Comparison of ENCODE assay signal across 9 mouse cellular contexts in the genomic region with DNA sequence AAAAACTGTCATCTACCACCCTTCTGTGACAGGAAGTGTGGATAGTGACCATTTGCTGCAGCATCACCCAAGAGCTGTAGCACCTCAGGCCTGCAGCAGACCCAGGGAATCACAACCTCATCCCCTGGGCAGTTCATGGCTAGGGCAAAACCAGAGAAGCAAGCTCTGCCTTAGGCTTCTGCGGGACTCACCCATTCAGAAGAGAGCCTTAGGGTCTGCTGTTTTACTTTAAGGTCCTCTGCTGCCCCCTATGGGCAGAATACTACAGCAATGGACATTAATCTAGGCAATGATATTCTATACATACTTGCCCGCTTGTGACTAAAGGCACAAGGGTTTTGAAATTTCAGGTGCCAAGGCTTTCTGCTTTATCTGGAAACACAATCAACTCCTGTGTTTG. TPM values are rescaled to one million over a fixed set of nuclear protein-coding genes. Genes with fewer than 3 reads are reported as not detected.
DNase-seq lines count a peak whose midpoint lies in the region; ATAC-seq and TF ChIP-seq lines count a peak whose summit lies in the region.
"Had no signal": no experiment of that assay in that cellular context is flagged by ENCODE, and none has a peak within 500 bp of the region (broad histone marks: within the 10 kb centered on the region; RNA-seq: fewer than 3 reads in every experiment).

No protein-coding gene starts in this region.

- 16% methylated on average over 2 of the region's 2 CpGs for WGBS in embryonic facial prominence, embryonic 14.5 days
- WGBS in lung, embryonic 15.5 days = 6% methylated on average over 2 of the region's 2 CpGs

- peaks cover 2% of the 10 kb centered on the region for H3K27me3 ChIP-seq in E14TG2a.4 (ENCODE audit: insufficient read depth, low read length)
- no peaks in the 10 kb centered on the region for H3K27me3 ChIP-seq in embryonic facial prominence, embryonic 14.5 days (replicated peaks; ENCODE audit: control insufficient read depth, insufficient read depth, low read length)
- H3K27me3 ChIP-seq in lung, embryonic 15.5 days = peaks cover 9% of the 10 kb centered on the region

- no peaks in the 10 kb centered on the region for H3K9me3 ChIP-seq in E14TG2a.4 (ENCODE audit: low read length)
- H3K9me3 ChIP-seq in embryonic facial prominence, embryonic 14.5 days (ENCODE audit: control insufficient read depth, low read length) = 0 out of 2 replicates have a peak, but pooled peaks cover 4% of the 10 kb centered on the region
- no peaks in the 10 kb centered on the region for H3K9me3 ChIP-seq in lung, embryonic 15.5 days
- H3K9me3 ChIP-seq: heart, embryonic 13.5 days had no signal

- H3K9ac ChIP-seq in embryonic facial prominence, embryonic 14.5 days (ENCODE audit: low read depth, low read length) = no peak overlapping the region
- no peak overlapping the region for H3K9ac ChIP-seq in lung, embryonic 15.5 days
- H3K9ac ChIP-seq: heart, embryonic 13.5 days had no signal

- H3K4me1 ChIP-seq in E14TG2a.4 (replicated peaks; ENCODE audit: low read depth, low read length) = peaks cover 11% of the 10 kb centered on the region
- H3K4me1 ChIP-seq in embryonic facial prominence, embryonic 14.5 days (ENCODE audit: control insufficient read depth, insufficient read depth, low read length) = 0 out of 2 replicates have a peak, but pooled peaks cover 4% of the 10 kb centered on the region
- H3K4me1 ChIP-seq in lung, embryonic 15.5 days = no peaks in the 10 kb centered on the region
- H3K4me1 ChIP-seq: heart, embryonic 13.5 days had no signal

- DNase-seq in adrenal gland, postnatal 4 days (ENCODE audit: low spot score in 2 of 2) = peak; percentile 13 to 51
- DNase-seq in embryonic facial prominence, embryonic 14.5 days (ENCODE audit: low spot score) = peak; percentile 93
- peak; percentile 58 to 94 for DNase-seq in layer of hippocampus, adult 18-20 months (ENCODE audit: low spot score in 2 of 2)
- peak; percentile 50 for DNase-seq in retina, adult 2 months (ENCODE audit: low read depth, low spot score)
- peak; percentile 37 to 61 for DNase-seq in thymus, postnatal 36 days

- H3K4me2 ChIP-seq in embryonic facial prominence, embryonic 14.5 days (ENCODE audit: low read depth, low read length) = no peak overlapping the region
- H3K4me2 ChIP-seq in lung, embryonic 15.5 days = no peak overlapping the region
- H3K4me2 ChIP-seq: heart, embryonic 13.5 days had no signal

- H3K4me3 ChIP-seq in E14TG2a.4 (replicated peaks; ENCODE audit: low read length) = no peak overlapping the region
- no peak overlapping the region for H3K4me3 ChIP-seq in embryonic facial prominence, embryonic 14.5 days (ENCODE audit: low read depth, low read length)
- no peak overlapping the region for H3K4me3 ChIP-seq in lung, embryonic 15.5 days
- H3K4me3 ChIP-seq: heart, embryonic 13.5 days had no signal

- peak; percentile 74 for TF ChIP-seq CTCF in E14TG2a.4 (conservative IDR thresholded peaks at IDR 0.05; ENCODE audit: low read length)

- ATAC-seq in embryonic facial prominence, embryonic 14.5 days (ENCODE audit: low read depth) = 0 out of 2 replicates have a peak, but pooled peaks have one; percentile 63
- ATAC-seq in hematopoietic stem cell, adult 5-6 weeks (replicated peaks in 1 of 2; ENCODE audit: insufficient read depth in 1 of 2, low FRiP score in 2 of 2, low TSS enrichment in 1 of 2, low read depth in 1 of 2, poor library complexity in 2 of 2, severe bottlenecking in 2 of 2) = peak; percentile 59 to 65; a peak in 3 of 4 replicates
- ATAC-seq in lung, embryonic 15.5 days (ENCODE audit: borderline replicate concordance, extremely low read depth, low FRiP score, low TSS enrichment) = peak; percentile 46; the same call in 1 of the 2 replicates

- no peaks in the 10 kb centered on the region for H3K36me3 ChIP-seq in E14TG2a.4 (ENCODE audit: insufficient read depth, low read length)
- H3K36me3 ChIP-seq in embryonic facial prominence, embryonic 14.5 days (ENCODE audit: control insufficient read depth, insufficient read depth, low read length) = no peaks in the 10 kb centered on the region
- H3K36me3 ChIP-seq in lung, embryonic 15.5 days = no peaks in the 10 kb centered on the region
- H3K36me3 ChIP-seq: heart, embryonic 13.5 days had no signal

- H3K27ac ChIP-seq in embryonic facial prominence, embryonic 14.5 days (replicated peaks; ENCODE audit: low read depth, low read length) = no peak overlapping the region
- H3K27ac ChIP-seq in lung, embryonic 15.5 days = no peak overlapping the region
- H3K27ac ChIP-seq: heart, embryonic 13.5 days had no signal

RNA-seq across cellular contexts. Expression of gene Sh3gl3, which starts 54.4 kb away (rescaled TPM):
- total RNA-seq in adrenal gland, postnatal 4 days (2021) = 10 to 100 TPM; 17.6 to 19.9 TPM
- polyA plus RNA-seq in embryonic facial prominence, embryonic 14.5 days (2014; fragmentation: Nextera tagmentation; extraction: Ambion mirVana) = 12.9 and 14.1 TPM in 2 replicates
- total RNA-seq in hematopoietic stem cell, adult 5-6 weeks (2017) = 2.0 TPM in 1 of 2 replicates, not detected in the other
- total RNA-seq in layer of hippocampus, adult 18-20 months (2021) = 10 to 100 TPM; 45.5 to 48.8 TPM
- 2.2 and 2.9 TPM in 2 replicates for polyA plus RNA-seq in lung, embryonic 15.5 days (2015; fragmentation: Nextera tagmentation; extraction: Ambion mirVana)

Comparison
In these comparisons a context has a peak if more than half of its experiments do, and no peak if none do; other contexts are left out.
1. DNase-seq: peak in every context shown above with its lines; median percentile 93 in embryonic facial prominence, embryonic 14.5 days; 76 in layer of hippocampus, adult 18-20 months; 50 in retina, adult 2 months; 49 in thymus, postnatal 36 days; 32 in adrenal gland, postnatal 4 days.